Mouse (Mus musculus) heart, embryonic 14.5 days (tissue): ENCODE results near the gene Snrnp27. TPM values are rescaled to one million over a fixed set of nuclear protein-coding genes. Genes with fewer than 3 reads are reported as not detected.
A peak's percentile ranks its signal among the peaks of the same experiment; 100 is the strongest.

Experiments
- ATAC-seq: fragments of 200-750 bp; cut with Nextera tagmentation; 2 replicates; pipeline ENCODE4 v1.8.0; 2017; ENCODE audit warnings: low read depth, moderate TSS enrichment; ENCODE audit not compliant: insufficient number of reproducible peaks, insufficient read depth, low FRiP score
- H3K27ac ChIP-seq, 2 experiments: fragments of 200-500 bp in 1 of 2; fragments of 300-500 bp in 1 of 2; sonication (generic) in 1 of 2; replicated peaks in 1 of 2; 2 replicates each; pipeline ENCODE4 v1.5.1; 2012 to 2014; ENCODE audit warnings: low read depth in 2 of 2, low read length in 2 of 2, control low read depth in 1 of 2, mild to moderate bottlenecking in 1 of 2, mixed read lengths in 1 of 2; ENCODE audit not compliant: control insufficient read depth in 1 of 2, insufficient read depth in 1 of 2
- H3K27me3 ChIP-seq: fragments of 300-500 bp; sonication (generic); 2 replicates; pipeline ENCODE4 v1.6.1; 2014; ENCODE audit warnings: mild to moderate bottlenecking, low read length, control low read depth; ENCODE audit not compliant: control insufficient read depth, insufficient read depth
- H3K36me3 ChIP-seq: fragments of 300-500 bp; sonication (generic); 2 replicates; pipeline ENCODE4 v1.6.1; 2014; ENCODE audit warnings: mild to moderate bottlenecking, control low read depth, low read length, mixed read lengths; ENCODE audit not compliant: control insufficient read depth, insufficient read depth
- H3K4me1 ChIP-seq, 2 experiments: fragments of 200-500 bp in 1 of 2; fragments of 300-500 bp in 1 of 2; sonication (generic) in 1 of 2; 2 replicates each; pipeline ENCODE4 v1.6.1; 2012 to 2014; ENCODE audit warnings: low read length in 2 of 2, control low read depth in 1 of 2, mixed read lengths in 1 of 2; ENCODE audit not compliant: control insufficient read depth in 2 of 2, insufficient read depth in 2 of 2
- H3K4me2 ChIP-seq: fragments of 300-500 bp; sonication (generic); 2 replicates; pipeline ENCODE4 v1.6.1; 2014; ENCODE audit warnings: mild to moderate bottlenecking, low read length
- H3K4me3 ChIP-seq, 2 experiments: fragments of 200-500 bp in 1 of 2; fragments of 300-500 bp in 1 of 2; sonication (generic) in 1 of 2; 2 replicates each; pipeline ENCODE4 v1.5.1; 2012 to 2014; ENCODE audit warnings: low read length in 2 of 2, mild to moderate bottlenecking in 2 of 2, control low read depth in 1 of 2, low read depth in 1 of 2, moderate library complexity in 1 of 2; ENCODE audit not compliant: control insufficient read depth in 1 of 2, insufficient read depth in 1 of 2
- H3K9ac ChIP-seq: fragments of 300-500 bp; sonication (generic); 2 replicates; pipeline ENCODE4 v1.6.1; 2014; ENCODE audit warnings: mild to moderate bottlenecking, low read length
- H3K9me3 ChIP-seq: fragments of 300-500 bp; sonication (generic); 2 replicates; pipeline ENCODE4 v1.6.1; 2016; ENCODE audit warnings: low read length, control low read depth; ENCODE audit not compliant: control insufficient read depth
- WGBS: fragments of 180-500 bp; shearing (Covaris S2); extraction: QIAGEN DNeasy Blood & Tissue Kit; methylation state at CpG from one replicate; pipeline ENCODE4 v1.1.7; 2014; 5-methylcytosine and 5-hydroxymethylcytosine counted together
- polyA plus RNA-seq: library from polyadenylated mRNA; unstranded; fragments of >200 nt; fragmentation: Nextera tagmentation; extraction: Ambion mirVana; gene quantifications from 2 replicates; pipeline ENCODE4 v1.2.1, GENCODE M21; 2014

The Snrnp27 gene
- polyA plus RNA-seq, 1 experiment from 2014 or later, result 81.3 TPM

DNA sequence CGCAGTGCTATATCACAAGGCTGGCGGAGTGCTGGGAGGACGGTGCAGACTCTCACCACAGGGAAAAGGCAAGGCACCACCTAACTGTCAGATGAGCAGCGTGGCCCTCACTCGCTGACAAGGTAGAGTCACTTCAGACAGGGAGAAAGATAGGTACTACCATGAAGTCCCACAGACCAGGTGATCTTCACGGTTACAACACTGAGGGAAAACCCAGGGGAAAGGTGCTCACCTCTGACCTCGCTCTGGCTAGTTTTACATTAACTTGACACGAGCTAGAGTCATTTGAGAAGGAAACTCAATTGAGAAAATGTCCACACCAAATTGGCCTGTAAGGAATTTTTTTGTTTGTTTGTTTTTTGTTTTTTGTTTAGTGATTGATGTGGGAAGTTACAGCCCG, 18.3 kb upstream of the Snrnp27 start:
- ATAC-seq, result no peak
- Histone ChIP-seq H3K4me1 (no peaks in the 10 kb centered on the region), H3K36me3 (peaks cover 85% of the 10 kb centered on the region), H3K27ac (no peak overlapping the region), H3K4me2 (no peak overlapping the region), H3K27me3 (no peaks in the 10 kb centered on the region), H3K9ac (no peak overlapping the region), H3K4me3 (no peak overlapping the region), H3K9me3 (no peaks in the 10 kb centered on the region)
- 91% methylated on average over 9 of the region's 9 CpGs for WGBS

DNA sequence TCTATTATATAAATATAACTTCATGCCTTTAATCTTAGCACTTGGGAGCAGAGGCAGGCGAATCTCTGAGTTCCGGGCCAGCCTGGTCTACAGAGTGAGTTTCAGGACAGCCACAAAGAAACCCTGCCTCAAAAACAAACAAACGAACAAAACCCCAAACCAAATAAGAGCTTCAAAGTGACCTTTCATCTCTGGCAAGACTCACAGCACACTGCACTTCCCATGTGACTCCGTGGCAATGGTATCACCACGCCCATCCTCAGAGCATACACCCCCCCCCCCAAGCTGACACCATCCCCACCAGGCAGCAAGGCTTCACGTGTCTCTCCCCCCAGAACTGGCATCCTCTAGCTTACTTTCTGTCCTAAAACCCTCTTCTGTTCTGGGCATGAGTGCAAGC, 13.6 kb upstream of the Snrnp27 start:
- H3K4me2 ChIP-seq, result no peak overlapping the region
- H3K4me1 ChIP-seq, result no peaks in the 10 kb centered on the region
- H3K36me3 ChIP-seq, result peaks cover 85% of the 10 kb centered on the region
- H3K27ac ChIP-seq, result no peak overlapping the region
- 83% methylated on average over 6 of the region's 6 CpGs for WGBS
- no peak overlapping the region for H3K9ac ChIP-seq
- H3K9me3 ChIP-seq, result no peaks in the 10 kb centered on the region
- no peak for ATAC-seq
- no peak overlapping the region for H3K4me3 ChIP-seq
- H3K27me3 ChIP-seq, result no peaks in the 10 kb centered on the region

GRCm38 (mm10) chr6:86696213-86696612, 11.9 kb upstream of the Snrnp27 start:
- Histone ChIP-seq H3K9ac (no peak overlapping the region), H3K4me2 (no peak overlapping the region), H3K27me3 (no peaks in the 10 kb centered on the region), H3K4me3 (no peak overlapping the region), H3K9me3 (no peaks in the 10 kb centered on the region), H3K27ac (no peak overlapping the region), H3K36me3 (peaks cover 84% of the 10 kb centered on the region), H3K4me1 (no peaks in the 10 kb centered on the region)
- ATAC-seq, result no peak
- 80% methylated on average over 10 of the region's 10 CpGs for WGBS

DNA sequence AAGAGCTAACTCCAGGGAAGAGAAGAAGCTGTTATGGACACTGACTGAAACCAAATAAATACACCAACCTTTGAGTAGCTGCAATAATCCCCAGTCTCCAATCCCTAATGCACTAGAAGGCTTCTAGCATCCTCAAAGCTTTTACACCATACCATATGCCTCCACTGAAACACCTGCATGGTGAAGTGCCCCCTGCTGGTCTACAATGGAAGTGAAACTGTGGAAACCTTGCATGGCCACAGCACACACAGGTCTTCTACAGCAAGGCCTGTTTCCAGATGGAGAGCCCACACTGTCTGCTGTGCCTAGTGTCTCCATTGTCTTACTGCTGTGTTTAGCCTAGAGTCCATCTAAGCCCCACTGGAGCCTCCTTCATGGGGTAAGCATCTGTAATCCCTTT, 10.1 kb upstream of the Snrnp27 start:
- ATAC-seq, result no peak
- Histone ChIP-seq H3K4me2 (no peak overlapping the region), H3K27ac (no peak overlapping the region), H3K27me3 (no peaks in the 10 kb centered on the region), H3K9ac (no peak overlapping the region), H3K4me3 (no peak overlapping the region), H3K9me3 (no peaks in the 10 kb centered on the region), H3K36me3 (peaks cover 82% of the 10 kb centered on the region), H3K4me1 (no peaks in the 10 kb centered on the region)

DNA sequence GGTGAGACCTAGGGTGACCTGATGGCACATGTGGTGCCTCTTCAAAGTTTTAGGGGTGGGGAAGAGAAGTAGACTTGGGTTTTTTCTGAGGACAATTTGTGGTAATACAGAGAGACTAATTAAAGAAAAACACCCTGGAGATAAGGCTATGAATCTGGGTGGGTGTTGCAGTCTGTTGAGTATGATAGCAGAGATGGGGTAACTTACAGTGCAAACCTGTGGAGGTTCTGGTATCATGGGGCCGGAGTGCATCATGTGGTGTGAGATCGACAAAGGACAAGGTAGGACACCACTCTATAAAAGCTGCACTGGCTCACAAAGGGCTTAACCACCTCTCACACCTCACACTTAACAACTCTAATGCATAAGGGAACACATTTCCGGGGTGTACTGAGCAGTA, 5.3 kb upstream of the Snrnp27 start:
- no peak for ATAC-seq
- WGBS, result 81% methylated on average over 3 of the region's 3 CpGs
- H3K36me3 ChIP-seq, result peaks cover 49% of the 10 kb centered on the region

DNA sequence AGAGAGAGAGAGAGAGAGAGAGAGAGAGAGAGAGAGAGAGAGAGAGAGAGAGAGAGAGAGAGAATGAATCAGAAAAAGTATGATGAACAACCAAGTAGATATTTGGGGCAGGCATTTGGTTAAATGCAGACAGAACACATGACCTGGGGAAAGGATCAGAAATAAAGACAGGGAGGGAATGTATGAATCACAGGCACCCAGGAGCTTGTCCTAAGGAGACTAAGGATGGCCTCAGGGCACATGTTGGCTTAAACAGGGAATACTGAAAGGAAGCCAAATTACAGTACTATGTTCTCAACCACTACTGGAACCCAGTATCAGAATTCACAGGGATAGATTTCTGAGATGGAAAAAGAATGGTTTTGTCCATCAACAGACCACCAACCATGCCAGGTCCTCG, 2.6 kb upstream of the Snrnp27 start:
- no peaks in the 10 kb centered on the region for H3K27me3 ChIP-seq
- no peak for ATAC-seq
- H3K4me2 ChIP-seq, result no peak overlapping the region
- no peak overlapping the region for H3K4me3 ChIP-seq
- peaks cover 0 to 8% of the 10 kb centered on the region in 2 experiments; a peak in 2 of 4 replicates for H3K4me1 ChIP-seq
- no peaks in the 10 kb centered on the region for H3K9me3 ChIP-seq
- H3K9ac ChIP-seq, result no peak overlapping the region
- H3K36me3 ChIP-seq, result peaks cover 42% of the 10 kb centered on the region
- no peak overlapping the region for H3K27ac ChIP-seq
- WGBS, result 78% methylated on average over 1 of the region's 1 CpGs

More for the DNA sequence above, 5.3 kb upstream of the Snrnp27 start:
- Histone ChIP-seq H3K4me3 (no peak overlapping the region), H3K9me3 (no peaks in the 10 kb centered on the region), H3K27me3 (no peaks in the 10 kb centered on the region), H3K4me1 (no peaks in the 10 kb centered on the region), H3K27ac (no peak overlapping the region), H3K4me2 (no peak overlapping the region), H3K9ac (no peak overlapping the region)

GRCm38 (mm10) chr6:86684655-86685011, 311 bp upstream of the Snrnp27 start:
- peak overlapping the region; percentile 78 to 97 for H3K4me3 ChIP-seq
- ATAC-seq, result no peak
- peak overlapping the region; percentile 69 to 74 for H3K27ac ChIP-seq
- peak overlapping the region; percentile 93 for H3K9ac ChIP-seq
- peaks cover 0 to 8% of the 10 kb centered on the region in 2 experiments; a peak in 2 of 4 replicates for H3K4me1 ChIP-seq
- H3K36me3 ChIP-seq, result peaks cover 44% of the 10 kb centered on the region
- no peaks in the 10 kb centered on the region for H3K27me3 ChIP-seq
- H3K4me2 ChIP-seq, result peak overlapping the region; percentile 87
- 35% methylated on average over 12 of the region's 12 CpGs for WGBS
- no peaks in the 10 kb centered on the region for H3K9me3 ChIP-seq

- no peak overlapping the region for H3K27ac ChIP-seq
- H3K4me1 ChIP-seq, result peaks cover 0 to 8% of the 10 kb centered on the region in 2 experiments; a peak in 2 of 4 replicates
- H3K4me2 ChIP-seq, result no peak overlapping the region
- no peaks in the 10 kb centered on the region for H3K9me3 ChIP-seq
- no peak for ATAC-seq
- no peaks in the 10 kb centered on the region for H3K27me3 ChIP-seq
- H3K9ac ChIP-seq, result no peak overlapping the region
- H3K36me3 ChIP-seq, result peaks cover 67% of the 10 kb centered on the region
- WGBS, result 90% methylated on average over 3 of the region's 3 CpGs
- H3K4me3 ChIP-seq, result no peak overlapping the region
Observed at GRCm38 (mm10) chr6:86681289-86681688, 3.0 kb downstream of the Snrnp27 start.
